Mouse (Mus musculus) gonadal fat pad, adult 2 months (tissue): ENCODE measurements around the gene Btn2a2. TPM values are rescaled to one million over a fixed set of nuclear protein-coding genes. Genes with fewer than 3 reads are reported as not detected.

Source experiments
- DNase-seq: peaks from one replicate; pipeline ENCODE4 v3.0.0-alpha.2; 2012; ENCODE audit warnings: low read depth
- polyA plus RNA-seq: library from polyadenylated mRNA; depleted of rRNA; stranded (reverse); fragments of >200 nt; gene quantifications from 2 replicates; pipeline ENCODE4 v1.2.3, GENCODE M21; 2012

Btn2a2 gene
- polyA plus RNA-seq, 1 experiment, result not detected

GRCm38 (mm10) chr13:23497656-23498321, 9.1 kb upstream of the Btn2a2 start:
- no peak for DNase-seq

- DNase-seq, result no peak
Measured at GRCm38 (mm10) chr13:23495526-23495925, 6.9 kb upstream of the Btn2a2 start.

- DNase-seq, result no peak
Measured at GRCm38 (mm10) chr13:23491990-23492389, 3.3 kb upstream of the Btn2a2 start.

GRCm38 (mm10) chr13:23491263-23491662, 2.6 kb upstream of the Btn2a2 start:
- no peak for DNase-seq

- DNase-seq, result no peak
Measured at GRCm38 (mm10) chr13:23490863-23491262, 2.2 kb upstream of the Btn2a2 start.

- DNase-seq, result no peak
Measured at GRCm38 (mm10) chr13:23485271-23485670, 3.4 kb downstream of the Btn2a2 start.

GRCm38 (mm10) chr13:23483153-23483552, 5.5 kb downstream of the Btn2a2 start:
- no peak for DNase-seq

- no peak for DNase-seq
Measured at GRCm38 (mm10) chr13:23475658-23476057, 13.0 kb downstream of the Btn2a2 start.

- no peak for DNase-seq
Measured at GRCm38 (mm10) chr13:23466911-23467310, 21.7 kb downstream of the Btn2a2 start.

GRCm38 (mm10) chr13:23466306-23466705, 22.4 kb downstream of the Btn2a2 start:
- no peak for DNase-seq

GRCm38 (mm10) chr13:23465600-23466109, 23.0 kb downstream of the Btn2a2 start, which contains the start of gene Btn1a1:
TSS of gene Btn1a1 (minus strand) at chr13:23465901.
- no peak for DNase-seq

- DNase-seq, result no peak
Measured at GRCm38 (mm10) chr13:23464841-23465366, 23.8 kb downstream of the Btn2a2 start.

GRCm38 (mm10) chr13:23464224-23464637, 24.4 kb downstream of the Btn2a2 start:
- DNase-seq, result no peak

GRCm38 (mm10) chr13:23463381-23464223, 25.1 kb downstream of the Btn2a2 start:
- DNase-seq, result no peak

GRCm38 (mm10) chr13:23462669-23463068, 26.0 kb downstream of the Btn2a2 start:
- no peak for DNase-seq

- no peak for DNase-seq
Measured at GRCm38 (mm10) chr13:23462063-23462462, 26.6 kb downstream of the Btn2a2 start.

GRCm38 (mm10) chr13:23459264-23459846, 29.3 kb downstream of the Btn2a2 start:
- DNase-seq, result no peak

- DNase-seq, result no peak
Measured at GRCm38 (mm10) chr13:23453926-23454325, 34.7 kb downstream of the Btn2a2 start.

- DNase-seq, result no peak
Measured at GRCm38 (mm10) chr13:23453362-23453862, 35.2 kb downstream of the Btn2a2 start.

GRCm38 (mm10) chr13:23450398-23450797, 38.3 kb downstream of the Btn2a2 start:
- DNase-seq, result no peak

- no peak for DNase-seq
Measured at GRCm38 (mm10) chr13:23449235-23450095, 39.2 kb downstream of the Btn2a2 start.
